Mouse (Mus musculus): ENCODE data around the gene Myt1l.

DNA sequence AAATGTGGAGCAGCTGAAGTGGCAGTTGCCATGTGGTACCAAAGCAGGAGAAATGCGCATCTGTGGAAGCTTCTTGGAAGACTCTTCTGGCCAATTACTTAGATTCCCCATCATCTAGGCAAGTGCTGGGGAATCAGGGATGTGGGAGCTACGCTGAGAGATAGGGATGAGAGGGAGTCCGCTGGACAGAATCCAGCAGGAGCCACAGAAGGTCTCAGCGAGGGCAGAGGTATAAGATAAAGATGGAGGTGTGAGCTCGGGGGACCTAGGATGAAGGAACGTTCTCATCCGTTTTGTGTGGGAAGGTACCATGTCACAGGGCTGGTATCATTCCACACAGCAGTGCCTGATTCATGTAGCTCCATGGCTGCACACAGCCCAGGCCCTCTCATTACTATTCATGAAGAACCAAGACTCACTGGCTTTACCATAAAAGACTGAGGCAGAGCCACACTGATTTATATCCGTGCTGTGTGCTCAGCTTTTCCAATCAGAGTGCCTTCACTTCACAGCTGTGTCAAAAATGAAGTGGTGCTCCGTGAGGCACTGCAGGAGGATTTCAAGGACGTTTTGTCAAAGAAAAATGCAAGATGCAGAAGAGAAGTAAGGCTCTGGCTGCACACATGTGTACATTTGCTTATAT is 121.4 kb downstream of the Myt1l start:
- TF ChIP-seq POLR2A (IDR thresholded peaks at IDR 0.05; ENCODE audit: insufficient read depth, low read depth, low read length) (no peak), CTCF (IDR thresholded peaks at IDR 0.05; ENCODE audit: insufficient read depth, low read depth, low read length) (no peak)
